Mouse (Mus musculus): Measurements from ENCODE around the gene Gan. TPM values are rescaled to one million over a fixed set of nuclear protein-coding genes. Genes with fewer than 3 reads are reported as not detected.
A peak's percentile ranks its signal among the peaks of the same experiment; 100 is the strongest.

The Gan gene
- total and polyA plus RNA-seq, 3 experiments: 1.5 to 2.9 (median 2.8) TPM

- Histone ChIP-seq H3K4me1 (ENCODE audit: control insufficient read depth in 1 of 2, insufficient read depth in 2 of 2) (peaks cover 10 to 17% of the 10 kb centered on the region in 2 experiments), H3K79me2 (replicated peaks; ENCODE audit: control insufficient read depth, extremely low read depth, insufficient read depth, poor library complexity, severe bottlenecking) (no peaks in the 10 kb centered on the region), H3K9me3 (replicated peaks; ENCODE audit: low read length) (no peaks in the 10 kb centered on the region), H3K27ac (ENCODE audit: insufficient read depth, low read depth) (no peak overlapping the region), H3K36me3 (replicated peaks in 1 of 2; ENCODE audit: control insufficient read depth in 1 of 2, insufficient read depth in 1 of 2, low read length in 1 of 2) (no peaks in the 10 kb centered on the region), H3K9ac (ENCODE audit: insufficient read depth, low read depth) (no peak overlapping the region), H3K27me3 (replicated peaks) (peaks cover 6% of the 10 kb centered on the region), H3K4me2 (ENCODE audit: insufficient read depth, low read depth, poor library complexity, severe bottlenecking) (peak overlapping the region; percentile 12; the same call in 1 of the 2 replicates), H3K4me3 (replicated peaks in 1 of 3; ENCODE audit: low read depth in 2 of 3, low read length in 2 of 3, poor library complexity in 1 of 3) (no peak overlapping the region)
- no peak for TF ChIP-seq MAZ (IDR thresholded peaks at IDR 0.05; ENCODE audit: low read depth, low read length)
- TF ChIP-seq ZNF384 (IDR thresholded peaks at IDR 0.05; ENCODE audit: low read depth, low read length): no peak
- no peak for TF ChIP-seq SMC3 (IDR thresholded peaks at IDR 0.05; ENCODE audit: low read depth, low read length)
- no peak for TF ChIP-seq E2F4 (IDR thresholded peaks at IDR 0.05; ENCODE audit: insufficient replicate concordance, low read depth, low read length)
- TF ChIP-seq ZC3H11A (IDR thresholded peaks at IDR 0.05; ENCODE audit: low read depth, low read length): no peak
- no peak for TF ChIP-seq GABPA (IDR thresholded peaks at IDR 0.05; ENCODE audit: insufficient replicate concordance, low read depth, low read length)
- TF ChIP-seq CTCF (conservative IDR thresholded peaks at IDR 0.05 in 1 of 2, IDR thresholded peaks at IDR 0.05 in 1 of 2; ENCODE audit: low read depth in 2 of 2, low read length in 2 of 2): no peak
- TF ChIP-seq ZMIZ1 (IDR thresholded peaks at IDR 0.05; ENCODE audit: low read depth, low read length): no peak
- no peak for TF ChIP-seq POLR2AphosphoS2 (IDR thresholded peaks at IDR 0.05; ENCODE audit: low read depth, low read length)
- no peak for TF ChIP-seq KAT2A (IDR thresholded peaks at IDR 0.05; ENCODE audit: insufficient replicate concordance, low read length)
- no peak for TF ChIP-seq ZKSCAN1 (IDR thresholded peaks at IDR 0.05; ENCODE audit: borderline replicate concordance, low read depth, low read length)
- no peak for TF ChIP-seq USF1 (IDR thresholded peaks at IDR 0.05; ENCODE audit: low read depth, low read length)
- TF ChIP-seq ELF1 (IDR thresholded peaks at IDR 0.05; ENCODE audit: low read depth, low read length): no peak
- TF ChIP-seq TBP (conservative IDR thresholded peaks at IDR 0.05; ENCODE audit: low read depth, low read length): no peak
- TF ChIP-seq RAD21 (IDR thresholded peaks at IDR 0.05; ENCODE audit: low read depth, low read length): no peak
- TF ChIP-seq UBTF (IDR thresholded peaks at IDR 0.05; ENCODE audit: low read depth, low read length): no peak
- no peak for TF ChIP-seq RCOR1 (conservative IDR thresholded peaks at IDR 0.05; ENCODE audit: low read depth, low read length)
- no peak for TF ChIP-seq POLR2A (IDR thresholded peaks at IDR 0.05; ENCODE audit: low read depth, low read length)
- no peak for TF ChIP-seq MYC (IDR thresholded peaks at IDR 0.05; ENCODE audit: low read depth, low read length)
- in situ Hi-C loops (cut with MboI; ENCODE audit: low pct_ligation_motif_present, low pct_unique_long_range_greater_than_20kb, low sequenced_read_pairs): no loop called here
- no peak for DNase-seq (ENCODE audit: extremely low read depth)
- dilution Hi-C loops (cut with MboI; ENCODE audit: extremely low pct_ligation_motif_present, extremely low pct_unique_long_range_greater_than_20kb, low sequenced_read_pairs): no loop called here
Measured at GRCm38 (mm10) chr8:117126411-117126810, 31.5 kb upstream of the Gan start.

GRCm38 (mm10) chr8:117127063-117127462, 30.9 kb upstream of the Gan start:
- in situ Hi-C loops (cut with MboI; ENCODE audit: low pct_ligation_motif_present, low pct_unique_long_range_greater_than_20kb, low sequenced_read_pairs): no loop called here

More at GRCm38 (mm10) chr8:117127063-117127462, 30.9 kb upstream of the Gan start:
- no peak overlapping the region for H3K9ac ChIP-seq (ENCODE audit: insufficient read depth, low read depth)
- no peaks in the 10 kb centered on the region for H3K36me3 ChIP-seq (replicated peaks in 1 of 2; ENCODE audit: control insufficient read depth in 1 of 2, insufficient read depth in 1 of 2, low read length in 1 of 2)
- H3K9me3 ChIP-seq (replicated peaks; ENCODE audit: low read length): no peaks in the 10 kb centered on the region
- no peak overlapping the region for H3K4me3 ChIP-seq (replicated peaks in 1 of 3; ENCODE audit: low read depth in 2 of 3, low read length in 2 of 3, poor library complexity in 1 of 3)
- H3K79me2 ChIP-seq (replicated peaks; ENCODE audit: control insufficient read depth, extremely low read depth, insufficient read depth, poor library complexity, severe bottlenecking): no peaks in the 10 kb centered on the region
- TF ChIP-seq POLR2A (IDR thresholded peaks at IDR 0.05; ENCODE audit: low read depth, low read length): no peak
- peak; percentile 38 to 41; a peak in 3 of 4 replicates for TF ChIP-seq CTCF (conservative IDR thresholded peaks at IDR 0.05 in 1 of 2, IDR thresholded peaks at IDR 0.05 in 1 of 2; ENCODE audit: low read depth in 2 of 2, low read length in 2 of 2)
- DNase-seq (ENCODE audit: extremely low read depth): no peak
- peaks cover 10% of the 10 kb centered on the region for H3K27me3 ChIP-seq (replicated peaks)
- dilution Hi-C loops (cut with MboI; ENCODE audit: extremely low pct_ligation_motif_present, extremely low pct_unique_long_range_greater_than_20kb, low sequenced_read_pairs): no loop called here
- H3K4me2 ChIP-seq (ENCODE audit: insufficient read depth, low read depth, poor library complexity, severe bottlenecking): no peak overlapping the region
- no peak overlapping the region for H3K27ac ChIP-seq (ENCODE audit: insufficient read depth, low read depth)
- peaks cover 7 to 13% of the 10 kb centered on the region in 2 experiments for H3K4me1 ChIP-seq (ENCODE audit: control insufficient read depth in 1 of 2, insufficient read depth in 2 of 2)

Measured in CH12.LX (cell line).